Mouse (Mus musculus): ENCODE results near the gene Zfp366.

Gene Zfp366

GRCm38 (mm10) chr13:99250806-99251205 is 66.2 kb downstream of the Zfp366 start:
- no peak for DNase-seq (ENCODE audit: low spot score)

DNA sequence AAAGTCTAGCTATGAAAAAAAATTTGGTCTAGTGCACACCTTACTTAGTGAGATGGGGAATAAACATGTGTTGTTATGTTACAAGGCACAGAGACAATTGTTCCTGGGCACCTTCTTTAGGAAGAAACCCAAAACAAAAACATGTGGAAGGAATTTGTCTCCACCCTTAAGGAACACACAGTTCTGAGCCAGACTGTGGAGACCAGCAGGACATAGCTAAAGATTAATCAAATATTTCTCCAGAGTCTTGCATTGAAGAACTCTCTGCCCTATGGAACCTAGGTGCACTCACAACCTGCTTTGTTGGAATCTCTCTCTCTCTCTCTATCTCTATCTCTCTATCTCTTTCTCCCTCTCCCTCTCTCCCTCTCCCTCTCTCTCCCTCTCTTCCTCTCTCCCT is 69.6 kb downstream of the Zfp366 start:
- DNase-seq (ENCODE audit: low spot score): no peak

DNA sequence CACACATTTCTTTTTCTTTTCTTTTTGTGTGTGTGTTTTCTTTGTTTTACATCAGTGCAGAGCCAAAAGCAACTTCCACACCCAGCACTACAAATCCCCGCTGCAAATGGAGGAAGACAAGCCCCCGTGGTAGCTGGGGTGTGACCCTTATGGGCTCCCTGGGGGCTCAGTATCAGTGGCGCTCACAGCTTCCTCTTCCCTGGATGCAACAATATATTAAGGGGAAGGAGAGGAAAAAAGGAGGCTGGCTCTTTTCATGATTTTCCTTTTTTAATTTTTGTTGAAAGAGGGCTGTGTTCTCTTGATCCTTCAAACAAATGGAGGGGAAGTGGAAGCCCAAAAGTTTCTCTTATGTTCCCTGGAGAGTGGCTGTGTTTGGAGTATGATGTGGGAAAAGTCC is 70.2 kb downstream of the Zfp366 start:
- no peak for DNase-seq (ENCODE audit: low spot score)

DNA sequence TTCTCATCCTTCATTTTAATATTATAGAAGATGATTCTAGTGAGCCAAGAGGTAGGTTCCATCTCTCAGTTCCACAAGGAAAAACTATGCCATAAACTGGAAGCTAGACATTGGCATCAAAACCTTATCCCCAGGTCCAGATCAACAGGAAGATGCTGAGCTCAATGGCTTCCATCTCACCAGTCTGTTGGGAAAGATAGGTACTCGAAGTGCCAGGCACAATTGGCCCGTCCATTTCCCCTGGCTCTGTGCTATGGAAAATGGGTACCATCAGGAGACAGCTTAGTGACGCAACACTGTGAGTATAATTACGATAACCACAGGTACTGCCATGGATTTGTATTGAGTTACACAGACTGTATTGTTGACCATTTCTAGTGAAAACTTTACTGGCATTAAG is 72.3 kb downstream of the Zfp366 start:
- DNase-seq (ENCODE audit: low spot score): no peak

DNA sequence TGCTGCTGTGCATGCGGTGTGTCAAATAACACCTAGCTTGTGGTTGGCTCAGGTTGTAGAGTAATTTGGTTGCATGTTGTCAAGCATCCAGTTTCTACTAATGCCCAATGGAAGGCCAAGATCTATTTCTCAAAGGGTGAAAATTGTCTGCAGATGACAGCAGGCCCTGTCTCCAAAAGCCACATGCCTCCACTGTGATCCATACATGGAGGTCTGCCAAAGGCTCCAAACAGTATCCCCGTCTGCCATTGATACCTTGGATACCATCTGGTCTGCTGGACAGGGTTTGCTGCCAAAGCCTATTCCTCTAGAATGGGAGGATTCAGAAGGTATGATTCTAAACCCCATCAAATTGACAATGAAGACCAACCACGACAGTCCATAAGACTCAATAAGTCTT is 74.1 kb downstream of the Zfp366 start:
- no peak for DNase-seq (ENCODE audit: low spot score)

DNA sequence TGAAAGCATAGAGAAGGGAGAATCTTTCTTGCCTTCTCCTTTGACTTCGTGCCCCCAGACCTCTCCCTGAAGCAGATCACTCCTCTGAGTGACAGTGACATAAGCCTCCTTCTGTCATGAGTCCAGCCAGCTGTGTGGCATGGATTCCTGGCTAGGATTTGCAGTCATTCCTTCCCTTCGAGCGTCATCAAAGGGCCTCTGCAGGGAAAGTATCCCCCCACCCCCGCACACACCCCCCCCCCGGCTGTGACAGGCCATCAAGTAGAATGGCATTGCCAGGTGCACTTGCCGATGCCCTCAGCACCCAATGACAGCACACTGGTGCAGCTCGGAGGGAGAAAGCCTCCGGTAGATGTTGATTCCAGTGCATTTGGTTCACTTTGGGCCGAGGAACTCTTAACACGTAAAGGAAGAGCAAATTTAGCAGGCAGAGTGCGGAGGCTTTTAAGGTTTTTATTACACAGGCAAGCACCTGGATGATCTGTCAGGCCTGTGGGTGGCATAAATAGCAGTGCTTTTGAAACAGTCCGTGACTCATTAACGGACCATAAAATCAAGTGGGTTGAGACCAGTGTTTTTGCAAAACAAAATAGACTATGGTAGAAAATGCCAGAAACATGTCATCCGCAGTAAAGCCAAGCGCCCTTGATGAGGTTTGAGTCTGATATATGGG is 75.0 kb downstream of the Zfp366 start:
- DNase-seq (ENCODE audit: low spot score): no peak

DNA sequence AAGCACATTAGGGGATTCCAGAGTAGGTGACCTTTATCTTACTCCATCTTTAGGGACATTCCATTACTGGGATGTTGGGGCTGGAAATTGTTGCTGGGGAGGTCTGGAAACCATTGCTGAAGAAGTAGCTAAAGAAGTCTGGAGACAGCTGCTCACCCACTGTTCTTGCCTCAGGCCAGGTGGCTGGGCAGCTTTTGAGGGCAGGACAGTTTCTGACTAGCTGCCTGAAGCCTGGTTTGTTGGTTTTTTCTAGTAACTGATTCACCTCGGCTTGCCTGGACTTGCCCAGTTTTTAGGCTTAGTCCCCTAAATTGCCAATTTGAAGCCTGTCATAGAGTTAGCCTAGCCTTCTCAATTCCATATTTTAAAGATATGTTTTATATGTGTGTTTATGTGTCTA is 77.8 kb downstream of the Zfp366 start:
- DNase-seq (ENCODE audit: low spot score): no peak

- DNase-seq (ENCODE audit: low spot score): no peak
Observed at GRCm38 (mm10) chr13:99263159-99263783, 78.6 kb downstream of the Zfp366 start.

- DNase-seq (ENCODE audit: low spot score): no peak
Observed at GRCm38 (mm10) chr13:99264483-99264882, 79.9 kb downstream of the Zfp366 start.

DNA sequence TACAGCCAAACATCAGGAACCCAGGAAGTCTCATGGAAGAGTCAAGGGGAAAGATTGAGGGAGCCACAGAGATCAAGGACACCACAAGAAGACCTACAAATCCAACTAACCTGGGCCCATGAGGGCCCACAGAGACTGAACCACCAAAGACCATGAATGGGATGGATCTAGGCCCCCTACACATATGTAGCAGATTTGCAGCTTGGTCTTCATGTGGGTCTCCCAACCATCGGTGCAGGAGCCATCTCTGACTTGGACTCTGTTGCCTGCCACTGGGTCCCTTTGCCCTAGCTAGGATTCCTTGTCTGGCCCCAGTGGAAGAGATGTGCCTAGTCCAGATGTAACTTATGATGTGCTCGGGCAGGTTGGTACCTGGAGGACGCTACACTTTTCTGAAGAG is 87.4 kb downstream of the Zfp366 start:
- no peak for DNase-seq (ENCODE audit: low spot score)

- DNase-seq (ENCODE audit: low spot score): no peak
Observed at GRCm38 (mm10) chr13:99277521-99277920, 92.9 kb downstream of the Zfp366 start.

DNA sequence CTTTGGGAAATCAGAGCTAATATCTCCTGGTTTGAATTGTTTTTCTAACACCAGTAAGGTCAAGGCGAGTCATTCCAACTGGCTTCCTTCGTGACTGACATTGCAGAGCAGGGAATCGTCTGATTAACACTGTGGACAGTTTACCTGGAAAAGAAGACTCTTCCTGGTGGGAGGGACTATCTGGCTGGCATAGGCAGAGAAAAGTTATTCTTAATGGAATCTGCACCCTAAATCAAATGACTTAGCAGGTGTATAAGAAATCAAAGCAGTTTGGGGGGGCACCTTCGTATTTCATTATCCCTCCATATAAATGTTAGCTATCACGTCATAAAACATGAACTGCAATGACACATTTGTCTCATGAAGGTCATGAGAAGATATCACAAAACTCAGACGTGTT is 93.9 kb downstream of the Zfp366 start:
- no peak for DNase-seq (ENCODE audit: low spot score)

- no peak for DNase-seq (ENCODE audit: low spot score)
Observed at GRCm38 (mm10) chr13:99279351-99279750, 94.7 kb downstream of the Zfp366 start.

GRCm38 (mm10) chr13:99282961-99283360 is 98.3 kb downstream of the Zfp366 start:
- DNase-seq (ENCODE audit: low spot score): no peak

- no peak for DNase-seq (ENCODE audit: low spot score)
Observed at GRCm38 (mm10) chr13:99283916-99284315, 99.3 kb downstream of the Zfp366 start.

GRCm38 (mm10) chr13:99284400-99285160 is 100.0 kb downstream of the Zfp366 start:
- DNase-seq (ENCODE audit: low spot score): no peak

DNA sequence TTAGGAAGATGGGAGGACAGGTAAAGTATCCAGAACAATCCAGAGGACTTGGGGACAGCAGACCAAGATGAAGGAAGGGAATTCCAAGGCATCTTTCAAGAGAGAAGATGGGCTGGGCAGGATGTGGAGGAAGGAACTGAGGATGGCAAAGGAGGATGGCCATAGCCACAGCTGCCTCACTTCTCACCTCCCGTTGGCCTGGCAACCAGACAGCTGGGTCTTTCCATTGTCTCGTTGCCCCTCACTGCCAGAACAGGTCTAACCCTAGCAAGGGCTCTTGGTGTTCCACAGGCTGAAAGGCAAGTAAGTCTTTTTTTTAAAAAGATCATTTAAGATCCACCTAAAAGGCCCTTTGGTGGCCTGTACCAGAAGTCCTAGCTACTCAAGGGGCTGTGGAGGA is 100.6 kb downstream of the Zfp366 start:
- no peak for DNase-seq (ENCODE audit: low spot score)

DNA sequence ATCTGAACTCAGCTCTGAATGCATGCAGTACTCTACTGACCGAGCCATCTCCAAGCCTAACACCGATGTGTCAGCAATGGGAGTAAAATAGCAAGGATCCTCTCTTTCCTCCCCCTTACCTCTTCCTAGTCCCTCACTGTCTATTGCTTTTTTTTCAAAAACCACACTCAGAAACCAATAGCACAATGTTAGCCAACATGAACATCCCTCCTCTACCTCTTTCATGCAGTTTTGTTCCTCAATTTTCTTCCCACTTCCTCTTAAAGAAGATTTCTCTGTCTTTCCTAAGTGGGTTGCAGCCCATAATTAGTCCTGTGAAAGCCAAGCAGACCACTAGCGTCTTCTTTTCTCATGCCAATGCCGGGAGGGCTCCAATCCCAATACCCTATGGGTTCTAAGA is 102.6 kb downstream of the Zfp366 start:
- no peak for DNase-seq (ENCODE audit: low spot score)

- no peak for DNase-seq (ENCODE audit: low spot score)
Observed at GRCm38 (mm10) chr13:99287786-99288185, 103.2 kb downstream of the Zfp366 start.

GRCm38 (mm10) chr13:99290766-99291165 is 106.1 kb downstream of the Zfp366 start:
- DNase-seq (ENCODE audit: low spot score): no peak

DNA sequence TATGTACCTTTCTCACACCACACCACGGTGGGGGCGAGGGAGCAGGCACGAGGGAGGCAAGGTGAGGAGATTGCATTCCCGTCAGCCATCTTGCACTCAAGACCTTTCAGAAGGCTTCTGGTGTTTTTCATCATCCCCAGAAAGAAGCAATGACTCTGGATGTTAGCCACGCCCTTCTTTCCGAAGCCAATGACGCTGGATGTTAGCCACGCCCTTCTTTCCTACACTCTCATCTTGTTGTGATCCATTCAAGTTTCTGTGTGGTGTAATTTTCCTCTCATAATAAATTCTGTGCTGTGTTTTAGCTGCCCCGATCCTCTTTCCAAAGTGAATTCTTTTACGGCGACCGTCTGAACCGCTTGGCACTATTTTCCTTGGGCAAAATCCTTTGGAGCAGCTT is 109.6 kb downstream of the Zfp366 start:
- no peak for DNase-seq (ENCODE audit: low spot score)

DNA sequence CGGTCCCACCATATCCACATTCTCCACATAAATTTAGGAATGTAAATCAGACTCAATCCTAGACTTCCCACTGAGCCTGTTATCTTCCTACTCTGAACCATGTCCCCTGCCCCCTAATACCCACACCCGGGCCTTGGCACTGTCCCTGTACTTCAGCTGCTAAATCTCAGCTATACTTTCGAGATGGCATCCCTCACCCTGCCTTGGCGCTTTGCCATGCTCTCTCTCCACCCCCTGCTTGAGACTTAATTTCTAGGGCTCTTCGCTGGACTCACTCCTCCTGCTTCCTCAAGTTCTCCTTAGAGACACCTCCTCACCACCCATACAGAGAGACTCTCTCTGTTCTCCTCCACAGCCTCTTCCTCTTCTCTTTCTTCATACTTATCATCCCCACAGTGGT is 115.3 kb downstream of the Zfp366 start:
- DNase-seq (ENCODE audit: low spot score): no peak

All from c-Kit-positive CD71-positive TER-119-positive erythroid progenitor cells, embryonic 14.5 days (primary cell).